Mouse (Mus musculus): Measurements from ENCODE around the gene Syap1. TPM values are rescaled to one million over a fixed set of nuclear protein-coding genes. Genes with fewer than 3 reads are reported as not detected.

The Syap1 gene
- polyA plus RNA-seq (2014; fragmentation: Nextera tagmentation; extraction: Ambion mirVana): 36.0 and 39.1 TPM in 2 replicates

GRCm38 (mm10) chrX:162887931-162888511 lies at the start of gene Syap1:
Gene Syap1, minus strand, starts transcription at chrX:162888447.
- Histone ChIP-seq H3K4me1 (replicated peaks; ENCODE audit: control insufficient read depth, insufficient read depth, low read length) (0 out of 2 replicates have a peak, but pooled peaks cover 6% of the 10 kb centered on the region), H3K4me3 (replicated peaks; ENCODE audit: low read length) (peak within 1 kb of the TSS; percentile 72), H3K27me3 (ENCODE audit: control insufficient read depth, insufficient read depth, low read length) (no peaks in the 10 kb centered on the region), H3K36me3 (replicated peaks; ENCODE audit: control insufficient read depth, insufficient read depth) (no peaks in the 10 kb centered on the region), H3K9ac (peak within 1 kb of the TSS; percentile 76), H3K9me3 (ENCODE audit: control insufficient read depth, low read length) (no peaks in the 10 kb centered on the region), H3K27ac (peak within 1 kb of the TSS; percentile 49; the same call in 1 of the 2 replicates), H3K4me2 (replicated peaks) (peak within 1 kb of the TSS; percentile 60)
- DNase-seq (ENCODE audit: low spot score) (peak; percentile 82), ATAC-seq (ENCODE audit: low FRiP score) (peak; percentile 96)
- WGBS: 16% methylated on average over 31 of the region's 47 CpGs

- WGBS: 100% methylated on average over 2 of the region's 2 CpGs
- no peak overlapping the region for H3K9ac ChIP-seq
- DNase-seq (ENCODE audit: low spot score) (no peak), ATAC-seq (ENCODE audit: low FRiP score) (no peak)
- no peak overlapping the region for H3K4me2 ChIP-seq (replicated peaks)
- no peaks in the 10 kb centered on the region for H3K4me1 ChIP-seq (replicated peaks; ENCODE audit: control insufficient read depth, insufficient read depth, low read length)
- H3K9me3 ChIP-seq (ENCODE audit: control insufficient read depth, low read length): no peaks in the 10 kb centered on the region
- no peak overlapping the region for H3K27ac ChIP-seq
- H3K27me3 ChIP-seq (ENCODE audit: control insufficient read depth, insufficient read depth, low read length): no peaks in the 10 kb centered on the region; the same call in 1 of the 2 replicates
- no peak overlapping the region for H3K4me3 ChIP-seq (replicated peaks; ENCODE audit: low read length)
- peaks cover 23% of the 10 kb centered on the region for H3K36me3 ChIP-seq (replicated peaks; ENCODE audit: control insufficient read depth, insufficient read depth)
Measured at GRCm38 (mm10) chrX:162931467-162931866, 43.2 kb upstream of the Syap1 start.

- DNase-seq (ENCODE audit: low spot score) (no peak), ATAC-seq (ENCODE audit: low FRiP score) (no peak)
- Histone ChIP-seq H3K9ac (no peak overlapping the region), H3K27me3 (ENCODE audit: control insufficient read depth, insufficient read depth, low read length) (no peaks in the 10 kb centered on the region; the same call in 1 of the 2 replicates), H3K9me3 (ENCODE audit: control insufficient read depth, low read length) (no peaks in the 10 kb centered on the region), H3K4me2 (replicated peaks) (no peak overlapping the region), H3K4me3 (replicated peaks; ENCODE audit: low read length) (no peak overlapping the region), H3K27ac (no peak overlapping the region), H3K4me1 (replicated peaks; ENCODE audit: control insufficient read depth, insufficient read depth, low read length) (no peaks in the 10 kb centered on the region), H3K36me3 (replicated peaks; ENCODE audit: control insufficient read depth, insufficient read depth) (peaks cover 3% of the 10 kb centered on the region; the same call in 1 of the 2 replicates)
- 89% methylated on average over 8 of the region's 8 CpGs for WGBS
Measured at GRCm38 (mm10) chrX:162921487-162922125, 33.4 kb upstream of the Syap1 start.

DNA sequence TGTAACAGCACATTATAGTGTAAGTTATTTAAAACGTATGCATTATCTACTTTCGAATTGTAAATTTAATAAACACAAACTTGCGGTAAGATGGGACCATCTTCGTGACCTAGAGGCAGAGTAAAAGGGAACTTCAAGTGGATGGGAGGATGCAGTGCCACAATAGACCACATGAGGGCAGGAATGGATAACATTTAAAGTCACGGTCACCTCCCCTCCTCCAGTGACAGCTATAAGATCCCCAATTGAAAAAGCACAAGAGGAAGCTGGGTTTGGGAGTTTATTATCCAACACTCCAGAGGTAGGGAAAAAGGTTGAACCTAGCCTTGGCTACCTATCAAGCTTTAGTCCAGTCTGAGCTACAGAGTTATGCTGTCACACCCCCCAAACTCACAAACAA lies 27.4 kb upstream of the Syap1 start:
- Histone ChIP-seq H3K9ac (no peak overlapping the region), H3K4me3 (replicated peaks; ENCODE audit: low read length) (no peak overlapping the region), H3K27ac (no peak overlapping the region), H3K27me3 (ENCODE audit: control insufficient read depth, insufficient read depth, low read length) (no peaks in the 10 kb centered on the region), H3K4me1 (replicated peaks; ENCODE audit: control insufficient read depth, insufficient read depth, low read length) (no peaks in the 10 kb centered on the region), H3K9me3 (ENCODE audit: control insufficient read depth, low read length) (no peaks in the 10 kb centered on the region), H3K4me2 (replicated peaks) (no peak overlapping the region), H3K36me3 (replicated peaks; ENCODE audit: control insufficient read depth, insufficient read depth) (peaks cover 20% of the 10 kb centered on the region; the same call in 1 of the 2 replicates)
- no peak for ATAC-seq (ENCODE audit: low FRiP score)
- DNase-seq (ENCODE audit: low spot score): peak; percentile 72
- 35% methylated on average over 5 of the region's 5 CpGs for WGBS

DNA sequence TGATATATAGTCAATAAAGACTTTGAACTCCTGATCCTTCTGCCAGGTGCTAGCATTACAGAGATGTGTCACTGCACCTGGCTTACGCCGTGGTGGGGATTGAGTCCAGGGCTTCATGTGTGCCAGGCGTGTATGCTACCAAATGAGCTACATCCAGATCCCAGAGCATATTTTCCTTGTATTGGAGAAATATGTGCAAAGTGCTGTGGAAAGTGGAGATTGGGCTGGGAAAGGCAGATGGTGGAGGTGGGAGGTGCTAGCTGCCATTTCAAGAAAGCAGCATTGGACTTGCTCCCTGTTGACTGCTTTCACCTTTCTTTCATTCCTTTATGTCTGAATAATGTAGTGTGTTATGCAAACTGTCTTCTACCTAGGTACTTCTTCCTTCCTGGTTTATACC lies 25.4 kb upstream of the Syap1 start:
- WGBS: 94% methylated on average over 3 of the region's 3 CpGs
- Histone ChIP-seq H3K27me3 (ENCODE audit: control insufficient read depth, insufficient read depth, low read length) (no peaks in the 10 kb centered on the region), H3K9ac (no peak overlapping the region)

DNA sequence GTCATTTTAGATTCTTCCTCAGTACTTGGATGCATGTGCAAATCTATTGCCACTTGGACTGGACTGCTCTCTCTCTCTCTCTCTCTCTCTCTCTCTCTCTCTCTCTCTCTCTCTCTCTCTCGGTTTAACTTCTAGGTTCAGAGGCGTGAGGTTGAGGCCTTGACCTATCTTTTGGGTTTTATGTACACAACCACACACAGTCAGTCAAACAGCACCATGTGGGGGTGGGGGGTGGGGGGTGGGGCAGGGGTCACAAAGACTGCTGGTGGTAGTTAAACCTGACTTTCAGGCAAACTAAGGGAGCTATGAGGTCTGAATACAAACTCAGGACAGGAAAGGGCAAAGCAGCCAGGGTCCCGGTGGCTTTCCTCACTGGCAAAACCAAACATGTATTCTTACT lies 19.3 kb upstream of the Syap1 start:
- Histone ChIP-seq H3K36me3 (replicated peaks; ENCODE audit: control insufficient read depth, insufficient read depth) (0 out of 2 replicates have a peak, but pooled peaks cover 7% of the 10 kb centered on the region), H3K4me3 (replicated peaks; ENCODE audit: low read length) (no peak overlapping the region), H3K9me3 (ENCODE audit: control insufficient read depth, low read length) (no peaks in the 10 kb centered on the region), H3K9ac (no peak overlapping the region), H3K27me3 (ENCODE audit: control insufficient read depth, insufficient read depth, low read length) (no peaks in the 10 kb centered on the region), H3K27ac (no peak overlapping the region), H3K4me2 (replicated peaks) (no peak overlapping the region), H3K4me1 (replicated peaks; ENCODE audit: control insufficient read depth, insufficient read depth, low read length) (no peaks in the 10 kb centered on the region)
- DNase-seq (ENCODE audit: low spot score) (no peak), ATAC-seq (ENCODE audit: low FRiP score) (no peak)
- WGBS: 66% methylated on average over 3 of the region's 3 CpGs

More for the DNA sequence above, 25.4 kb upstream of the Syap1 start:
- no peak for DNase-seq (ENCODE audit: low spot score)
- H3K4me2 ChIP-seq (replicated peaks): no peak overlapping the region
- H3K4me1 ChIP-seq (replicated peaks; ENCODE audit: control insufficient read depth, insufficient read depth, low read length): no peaks in the 10 kb centered on the region
- peaks cover 20% of the 10 kb centered on the region; the same call in 1 of the 2 replicates for H3K36me3 ChIP-seq (replicated peaks; ENCODE audit: control insufficient read depth, insufficient read depth)
- ATAC-seq (ENCODE audit: low FRiP score): no peak
- H3K9me3 ChIP-seq (ENCODE audit: control insufficient read depth, low read length): no peaks in the 10 kb centered on the region
- H3K4me3 ChIP-seq (replicated peaks; ENCODE audit: low read length): no peak overlapping the region
- no peak overlapping the region for H3K27ac ChIP-seq

- ATAC-seq (ENCODE audit: low FRiP score): peak; percentile 79
Measured at GRCm38 (mm10) chrX:162902040-162902734, 13.9 kb upstream of the Syap1 start.

GRCm38 (mm10) chrX:162901371-162902039 lies 13.3 kb upstream of the Syap1 start:
- DNase-seq (ENCODE audit: low spot score) (peak; percentile 26), ATAC-seq (ENCODE audit: low FRiP score) (peak; percentile 85)
- H3K9me3 ChIP-seq (ENCODE audit: control insufficient read depth, low read length): no peaks in the 10 kb centered on the region
- H3K4me2 ChIP-seq (replicated peaks): peak overlapping the region; percentile 64
- no peaks in the 10 kb centered on the region for H3K27me3 ChIP-seq (ENCODE audit: control insufficient read depth, insufficient read depth, low read length)
- peak overlapping the region; percentile 56 for H3K4me3 ChIP-seq (replicated peaks; ENCODE audit: low read length)
- H3K4me1 ChIP-seq (replicated peaks; ENCODE audit: control insufficient read depth, insufficient read depth, low read length): no peaks in the 10 kb centered on the region
- H3K27ac ChIP-seq: peak overlapping the region; percentile 73
- WGBS: 27% methylated on average over 14 of the region's 25 CpGs
- H3K36me3 ChIP-seq (replicated peaks; ENCODE audit: control insufficient read depth, insufficient read depth): no peaks in the 10 kb centered on the region
- peak overlapping the region; percentile 72 for H3K9ac ChIP-seq

More at GRCm38 (mm10) chrX:162902040-162902734, 13.9 kb upstream of the Syap1 start:
- peak overlapping the region; percentile 72 for H3K9ac ChIP-seq
- 33% methylated on average over 29 of the region's 29 CpGs for WGBS
- H3K9me3 ChIP-seq (ENCODE audit: control insufficient read depth, low read length): no peaks in the 10 kb centered on the region
- peak; percentile 46 for DNase-seq (ENCODE audit: low spot score)
- H3K4me1 ChIP-seq (replicated peaks; ENCODE audit: control insufficient read depth, insufficient read depth, low read length): no peaks in the 10 kb centered on the region
- peak overlapping the region; percentile 73 for H3K27ac ChIP-seq
- peak overlapping the region; percentile 64 for H3K4me2 ChIP-seq (replicated peaks)
- no peaks in the 10 kb centered on the region for H3K27me3 ChIP-seq (ENCODE audit: control insufficient read depth, insufficient read depth, low read length)
- H3K36me3 ChIP-seq (replicated peaks; ENCODE audit: control insufficient read depth, insufficient read depth): no peaks in the 10 kb centered on the region
- peak overlapping the region; percentile 56 for H3K4me3 ChIP-seq (replicated peaks; ENCODE audit: low read length)

- H3K4me3 ChIP-seq (replicated peaks; ENCODE audit: low read length): peak within 1 kb of the TSS; percentile 56
- H3K4me1 ChIP-seq (replicated peaks; ENCODE audit: control insufficient read depth, insufficient read depth, low read length): no peaks in the 10 kb centered on the region
- no peaks in the 10 kb centered on the region for H3K27me3 ChIP-seq (ENCODE audit: control insufficient read depth, insufficient read depth, low read length)
- peak within 1 kb of the TSS; percentile 72 for H3K9ac ChIP-seq
- DNase-seq (ENCODE audit: low spot score): no peak
- no peak for ATAC-seq (ENCODE audit: low FRiP score)
- no peaks in the 10 kb centered on the region for H3K36me3 ChIP-seq (replicated peaks; ENCODE audit: control insufficient read depth, insufficient read depth)
- WGBS: 32% methylated on average over 4 of the region's 4 CpGs
- peak within 1 kb of the TSS; percentile 64 for H3K4me2 ChIP-seq (replicated peaks)
- H3K9me3 ChIP-seq (ENCODE audit: control insufficient read depth, low read length): no peaks in the 10 kb centered on the region
- peak within 1 kb of the TSS; percentile 73 for H3K27ac ChIP-seq
Measured at GRCm38 (mm10) chrX:162900938-162901337, 12.7 kb upstream of the Syap1 start, which contains the start of gene Ctps2. Gene Ctps2, plus strand, starts transcription at chrX:162901238.
